Mouse (Mus musculus) midbrain, embryonic 14.5 days (tissue): ENCODE data around the gene Kras. TPM values are rescaled to one million over a fixed set of nuclear protein-coding genes. Genes with fewer than 3 reads are reported as not detected.

Experiments
- ATAC-seq: fragments of 200-750 bp; cut with Nextera tagmentation; 2 replicates; pipeline ENCODE4 v1.8.0; 2017; ENCODE audit warnings: moderate number of reproducible peaks, moderate library complexity; ENCODE audit not compliant: low FRiP score, low TSS enrichment
- DNase-seq: peaks from one replicate; pipeline ENCODE4 v3.0.0-alpha.2; 2015
- H3K27ac ChIP-seq: fragments of 300-500 bp; sonication (generic); replicated peaks from 2 replicates; pipeline ENCODE4 v1.5.1; 2014; ENCODE audit warnings: mild to moderate bottlenecking, low read depth, low read length, moderate library complexity
- H3K27me3 ChIP-seq: fragments of 300-500 bp; sonication (generic); 2 replicates; pipeline ENCODE4 v1.6.1; 2014; ENCODE audit warnings: low read length, control low read depth, mixed read lengths; ENCODE audit not compliant: control insufficient read depth, insufficient read depth
- H3K36me3 ChIP-seq: fragments of 300-500 bp; sonication (generic); 2 replicates; pipeline ENCODE4 v1.6.1; 2014; ENCODE audit warnings: low read length, control low read depth; ENCODE audit not compliant: control insufficient read depth, insufficient read depth
- H3K4me1 ChIP-seq: fragments of 300-500 bp; sonication (generic); 2 replicates; pipeline ENCODE4 v1.6.1; 2014; ENCODE audit warnings: mild to moderate bottlenecking, antibody characterized with exemption, low read length, control low read depth; ENCODE audit not compliant: control insufficient read depth, insufficient read depth
- H3K4me2 ChIP-seq: fragments of 300-500 bp; sonication (generic); 2 replicates; pipeline ENCODE4 v1.6.1; 2014; ENCODE audit warnings: mild to moderate bottlenecking, low read length, moderate library complexity
- H3K4me3 ChIP-seq: fragments of 300-500 bp; sonication (generic); replicated peaks from 2 replicates; pipeline ENCODE4 v1.5.1; 2014; ENCODE audit warnings: low read depth, low read length
- H3K9ac ChIP-seq: fragments of 300-500 bp; sonication (generic); replicated peaks from 2 replicates; pipeline ENCODE4 v1.6.1; 2014; ENCODE audit warnings: mild to moderate bottlenecking, low read length, moderate library complexity
- H3K9me3 ChIP-seq: fragments of 300-500 bp; sonication (generic); 2 replicates; pipeline ENCODE4 v1.6.1; 2016; ENCODE audit warnings: low read length, control low read depth, mixed read lengths; ENCODE audit not compliant: control insufficient read depth
- WGBS: fragments of 180-500 bp; shearing (Covaris S2); extraction: QIAGEN DNeasy Blood & Tissue Kit; methylation state at CpG from one replicate; pipeline ENCODE4 v1.1.7; 2014; 5-methylcytosine and 5-hydroxymethylcytosine counted together
- polyA plus RNA-seq: library from polyadenylated mRNA; unstranded; fragments of >200 nt; fragmentation: Nextera tagmentation; extraction: Ambion mirVana; gene quantifications from 2 replicates; pipeline ENCODE4 v1.2.1, GENCODE M21; 2014

Kras gene
- polyA plus RNA-seq, 1 experiment from 2014 or later, result 115 TPM

DNA sequence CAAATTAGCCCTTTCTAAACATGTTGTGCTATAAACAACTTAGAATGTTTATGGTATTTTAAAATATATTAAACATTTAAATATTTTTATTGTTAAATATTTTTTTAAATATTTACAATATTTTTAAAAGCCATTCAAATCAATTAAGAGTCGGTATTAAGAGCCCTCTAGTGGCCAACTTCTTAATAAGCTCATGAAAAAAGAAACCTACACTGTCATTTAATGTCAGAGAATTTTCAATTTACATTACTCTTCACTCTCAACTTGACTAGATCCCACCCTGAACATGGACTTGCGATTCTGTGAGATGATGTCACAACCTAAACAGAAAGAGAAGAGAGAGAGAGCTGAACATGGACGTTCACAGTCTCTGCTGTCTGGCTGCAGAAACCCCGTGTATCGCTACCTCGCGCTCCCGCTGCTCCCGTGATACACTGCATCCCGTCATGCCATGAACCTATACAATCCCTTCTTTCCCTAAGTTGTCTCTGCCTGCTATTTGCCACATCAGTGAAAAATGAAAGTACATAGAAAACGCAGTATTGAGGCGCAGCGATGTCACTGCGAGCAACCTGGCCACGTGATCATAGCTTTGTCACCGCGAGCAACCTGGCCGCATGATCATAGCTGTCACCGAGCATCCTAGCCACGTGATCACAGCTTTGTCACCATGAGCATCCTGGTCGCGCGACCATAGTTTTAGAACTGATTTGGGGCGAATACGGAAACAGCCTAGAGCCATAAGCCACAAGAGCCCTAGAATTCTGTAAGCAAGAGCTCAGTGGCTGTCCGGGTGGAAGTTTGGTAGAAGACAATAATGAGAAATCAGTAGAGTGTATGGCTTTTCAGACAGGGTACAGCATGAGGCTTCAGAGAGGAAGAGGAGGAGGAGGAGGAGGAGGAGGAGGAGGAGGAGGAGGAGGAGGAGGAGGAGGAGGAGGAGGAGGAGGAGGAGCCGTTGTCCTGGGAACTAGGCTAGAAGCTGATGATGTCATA, 62.6 kb downstream of the Kras start:
- Histone ChIP-seq H3K4me1 (no peaks in the 10 kb centered on the region), H3K9me3 (no peaks in the 10 kb centered on the region), H3K4me2 (peak overlapping the region; percentile 46), H3K9ac (peak overlapping the region; percentile 44), H3K27ac (peak overlapping the region; percentile 75), H3K36me3 (no peaks in the 10 kb centered on the region), H3K4me3 (peak overlapping the region; percentile 14), H3K27me3 (no peaks in the 10 kb centered on the region)
- DNase-seq (peak; percentile 85), ATAC-seq (peak; percentile 67)
- WGBS, result 69% methylated on average over 27 of the region's 27 CpGs

DNA sequence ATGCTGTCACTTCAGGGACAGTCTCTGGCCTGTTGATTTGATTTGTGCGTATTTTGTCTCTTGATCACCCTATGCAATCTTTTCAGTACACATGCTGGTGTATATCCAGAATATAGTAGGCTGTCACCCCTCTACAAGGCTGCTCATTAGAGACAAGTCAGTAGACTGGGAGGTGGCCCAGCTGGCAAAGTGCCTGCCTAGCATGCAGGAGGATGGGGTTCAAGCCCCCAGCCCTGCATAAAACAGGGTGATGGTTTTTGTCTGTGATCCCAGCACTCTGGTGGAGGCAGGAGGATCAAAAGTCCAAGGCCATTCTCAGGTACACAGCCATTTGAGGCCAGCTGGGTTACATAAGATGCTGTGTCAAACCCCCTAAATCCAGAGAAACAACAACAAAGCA, 63.9 kb downstream of the Kras start:
- H3K36me3 ChIP-seq, result no peaks in the 10 kb centered on the region
- H3K9me3 ChIP-seq, result no peaks in the 10 kb centered on the region
- DNase-seq, result no peak
- no peak overlapping the region for H3K4me2 ChIP-seq
- no peaks in the 10 kb centered on the region for H3K27me3 ChIP-seq
- no peak overlapping the region for H3K27ac ChIP-seq
- no peak for ATAC-seq
- H3K4me3 ChIP-seq, result no peak overlapping the region
- H3K4me1 ChIP-seq, result no peaks in the 10 kb centered on the region
- H3K9ac ChIP-seq, result no peak overlapping the region
- WGBS, result 91% methylated on average over 1 of the region's 1 CpGs

- 87% methylated on average over 8 of the region's 8 CpGs for WGBS
- Histone ChIP-seq H3K4me2 (no peak overlapping the region), H3K9ac (no peak overlapping the region), H3K9me3 (no peaks in the 10 kb centered on the region), H3K36me3 (no peaks in the 10 kb centered on the region), H3K27ac (no peak overlapping the region), H3K4me3 (no peak overlapping the region), H3K4me1 (no peaks in the 10 kb centered on the region), H3K27me3 (no peaks in the 10 kb centered on the region)
- DNase-seq (no peak), ATAC-seq (no peak)
Observed at GRCm38 (mm10) chr6:145182044-145182443, 68.0 kb downstream of the Kras start.

- ATAC-seq (no peak), DNase-seq (peak; percentile 66)
- peaks cover 1% of the 10 kb centered on the region; the same call in 1 of the 2 replicates for H3K4me1 ChIP-seq
Observed at GRCm38 (mm10) chr6:145179665-145180064, 70.4 kb downstream of the Kras start.

GRCm38 (mm10) chr6:145176474-145176873, 73.6 kb downstream of the Kras start:
- DNase-seq (no peak), ATAC-seq (0 out of 2 replicates have a peak, but pooled peaks have one; percentile 21)
- H3K9me3 ChIP-seq, result no peaks in the 10 kb centered on the region
- peaks cover 11% of the 10 kb centered on the region for H3K4me1 ChIP-seq
- no peak overlapping the region for H3K27ac ChIP-seq
- H3K36me3 ChIP-seq, result no peaks in the 10 kb centered on the region
- no peak overlapping the region for H3K9ac ChIP-seq
- WGBS, result 48% methylated on average over 10 of the region's 10 CpGs
- 0 out of 2 replicates have a peak, but pooled peaks cover 7% of the 10 kb centered on the region for H3K27me3 ChIP-seq
- H3K4me3 ChIP-seq, result no peak overlapping the region
- H3K4me2 ChIP-seq, result no peak overlapping the region

More at GRCm38 (mm10) chr6:145179665-145180064, 70.4 kb downstream of the Kras start:
- H3K27me3 ChIP-seq, result 0 out of 2 replicates have a peak, but pooled peaks cover 7% of the 10 kb centered on the region
- no peaks in the 10 kb centered on the region for H3K36me3 ChIP-seq
- no peak overlapping the region for H3K27ac ChIP-seq
- H3K9ac ChIP-seq, result no peak overlapping the region
- no peak overlapping the region for H3K4me3 ChIP-seq
- H3K9me3 ChIP-seq, result no peaks in the 10 kb centered on the region
- 22% methylated on average over 6 of the region's 6 CpGs for WGBS
- H3K4me2 ChIP-seq, result no peak overlapping the region

DNA sequence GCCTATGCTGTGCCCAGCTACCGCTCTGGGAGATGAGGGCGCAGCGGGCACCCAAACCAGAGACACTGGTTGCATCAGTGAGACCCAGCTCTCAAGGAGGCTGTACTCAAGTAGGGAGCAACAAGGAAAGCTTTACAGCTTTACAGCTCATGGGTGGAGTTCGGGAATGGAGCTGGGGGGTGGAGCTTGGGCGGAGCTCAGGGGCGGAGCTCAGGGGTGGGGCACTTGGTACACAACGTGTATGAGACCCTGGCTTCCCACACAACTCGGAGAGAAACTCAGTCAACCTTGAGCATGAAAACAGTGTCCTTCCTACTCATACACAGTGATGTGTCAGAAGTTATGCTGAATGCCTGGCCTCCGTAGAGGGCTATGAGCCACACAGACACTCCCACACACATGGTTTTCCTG, 74.5 kb downstream of the Kras start:
- H3K36me3 ChIP-seq, result no peaks in the 10 kb centered on the region
- ATAC-seq (no peak), DNase-seq (no peak)
- no peaks in the 10 kb centered on the region for H3K9me3 ChIP-seq
- no peak overlapping the region for H3K9ac ChIP-seq
- H3K4me2 ChIP-seq, result no peak overlapping the region
- 38% methylated on average over 9 of the region's 9 CpGs for WGBS
- H3K27ac ChIP-seq, result no peak overlapping the region
- no peak overlapping the region for H3K4me3 ChIP-seq
- H3K4me1 ChIP-seq, result peaks cover 11% of the 10 kb centered on the region
- H3K27me3 ChIP-seq, result 0 out of 2 replicates have a peak, but pooled peaks cover 7% of the 10 kb centered on the region

- no peak overlapping the region for H3K4me3 ChIP-seq
- 4% methylated on average over 11 of the region's 11 CpGs for WGBS
- peak overlapping the region; percentile 17; the same call in 1 of the 2 replicates for H3K4me2 ChIP-seq
- no peak overlapping the region for H3K9ac ChIP-seq
- ATAC-seq (peak; percentile 73), DNase-seq (peak; percentile 76)
- peaks cover 11% of the 10 kb centered on the region for H3K4me1 ChIP-seq
- no peaks in the 10 kb centered on the region for H3K9me3 ChIP-seq
- no peaks in the 10 kb centered on the region for H3K36me3 ChIP-seq
- 0 out of 2 replicates have a peak, but pooled peaks cover 7% of the 10 kb centered on the region for H3K27me3 ChIP-seq
- H3K27ac ChIP-seq, result no peak overlapping the region
Observed at GRCm38 (mm10) chr6:145173781-145174191, 76.3 kb downstream of the Kras start.

- no peak for DNase-seq
- 0 out of 2 replicates have a peak, but pooled peaks cover 7% of the 10 kb centered on the region for H3K27me3 ChIP-seq
- H3K4me1 ChIP-seq, result peaks cover 11% of the 10 kb centered on the region
- no peak overlapping the region for H3K4me2 ChIP-seq
- H3K9ac ChIP-seq, result no peak overlapping the region
- WGBS, result 84% methylated on average over 14 of the region's 14 CpGs
- H3K27ac ChIP-seq, result no peak overlapping the region
- H3K36me3 ChIP-seq, result no peaks in the 10 kb centered on the region
- ATAC-seq, result no peak
- no peaks in the 10 kb centered on the region for H3K9me3 ChIP-seq
- no peak overlapping the region for H3K4me3 ChIP-seq
Observed at GRCm38 (mm10) chr6:145171892-145172606, 78.0 kb downstream of the Kras start.
